In the genomic region with DNA sequence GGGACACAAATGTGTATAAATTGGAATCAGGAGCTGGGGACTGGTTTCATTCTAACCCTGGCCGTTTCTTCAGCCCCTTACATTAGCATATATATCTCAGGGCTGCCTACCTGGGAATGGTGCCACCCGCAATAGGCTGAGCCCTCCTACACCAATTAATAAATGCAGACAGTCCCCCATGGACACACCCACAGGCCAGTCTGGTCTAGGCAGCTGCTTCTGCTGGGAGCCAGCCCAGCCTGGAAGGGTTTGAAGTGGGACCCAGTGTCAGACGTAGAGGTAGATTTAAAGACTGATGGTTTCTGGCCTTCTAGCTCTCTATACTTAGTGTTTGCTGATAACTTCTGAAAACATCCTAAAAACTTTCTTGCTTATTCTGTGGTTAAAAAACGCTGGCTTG, we compare ENCODE assay signal across 32 mouse cellular contexts. TPM values are rescaled to one million over a fixed set of nuclear protein-coding genes. Genes with fewer than 3 reads are reported as not detected.
A peak's percentile ranks its signal among the peaks of the same experiment; 100 is the strongest.
DNase-seq lines count a peak whose midpoint lies in the region; ATAC-seq and TF ChIP-seq lines count a peak whose summit lies in the region.
"Had no signal": no experiment of that assay in that cellular context is flagged by ENCODE, and none has a peak within 500 bp of the region (broad histone marks: within the 10 kb centered on the region; RNA-seq: fewer than 3 reads in every experiment).

No protein-coding gene starts in this region.

- H3K9me3 ChIP-seq in forebrain, embryonic 14.5 days (replicated peaks; ENCODE audit: control insufficient read depth, low read length): no peaks in the 10 kb centered on the region
- H3K9me3 ChIP-seq in forebrain, embryonic 10.5 days: no peaks in the 10 kb centered on the region
- no peaks in the 10 kb centered on the region for H3K9me3 ChIP-seq in hindbrain, postnatal 0 days (ENCODE audit: low read length)
- no peaks in the 10 kb centered on the region for H3K9me3 ChIP-seq in hindbrain, embryonic 16.5 days (ENCODE audit: control insufficient read depth, low read length)
- H3K9me3 ChIP-seq: embryonic facial prominence, embryonic 12.5 days; stomach, embryonic 15.5 days had no signal

- H3K4me1 ChIP-seq in forebrain, embryonic 14.5 days (ENCODE audit: control insufficient read depth, insufficient read depth, low read length): no peaks in the 10 kb centered on the region
- H3K4me1 ChIP-seq in forebrain, embryonic 10.5 days: peaks cover 10% of the 10 kb centered on the region
- H3K4me1 ChIP-seq in hindbrain, postnatal 0 days (ENCODE audit: insufficient read depth, low read length): no peaks in the 10 kb centered on the region
- H3K4me1 ChIP-seq in hindbrain, embryonic 16.5 days (ENCODE audit: control insufficient read depth, insufficient read depth, low read depth, low read length): no peaks in the 10 kb centered on the region
- H3K4me1 ChIP-seq: stomach, embryonic 15.5 days had no signal

- DNase-seq in forebrain, embryonic 14.5 days (ENCODE audit: low spot score): peak; percentile 30
- DNase-seq in forebrain, embryonic 10.5 days (ENCODE audit: extremely low spot score, low spot score): no peak
- peak; percentile 47 for DNase-seq in hindbrain, postnatal 0 days (ENCODE audit: low spot score)
- DNase-seq in brain, embryonic 14.5 days (ENCODE audit: low read depth): peak; percentile 54
- DNase-seq in retina, embryonic 14.5 days (ENCODE audit: low spot score): peak; percentile 33
- DNase-seq: adrenal gland, postnatal 25 days; B cell, adult 2 months; cerebellum, adult 2 months; embryo, embryonic 11 days; heart, postnatal 14 days; kidney, adult 8-10 months; kidney, postnatal 4 days; layer of hippocampus, postnatal 36 days; liver; lung, adult 2 months; lung, postnatal 10 days; right cerebral cortex, postnatal 25 days had no signal

- no peak overlapping the region for H3K4me2 ChIP-seq in forebrain, embryonic 14.5 days (ENCODE audit: low read length)
- H3K4me2 ChIP-seq in hindbrain, postnatal 0 days (ENCODE audit: low read depth, low read length): no peak overlapping the region
- H3K4me2 ChIP-seq in hindbrain, embryonic 16.5 days (ENCODE audit: low read length): no peak overlapping the region
- H3K4me2 ChIP-seq: embryonic facial prominence, embryonic 12.5 days; stomach, embryonic 15.5 days had no signal

- no peak for TF ChIP-seq POLR2A in brain, embryonic 14.5 days (IDR thresholded peaks at IDR 0.05; ENCODE audit: borderline replicate concordance, extremely low read depth, insufficient read depth, insufficient read length, poor library complexity, severe bottlenecking)

- 28% methylated on average over 4 of the region's 4 CpGs for WGBS in forebrain, embryonic 14.5 days
- WGBS in forebrain, embryonic 10.5 days: 60% methylated on average over 4 of the region's 4 CpGs
- 25% methylated on average over 4 of the region's 4 CpGs for WGBS in hindbrain, postnatal 0 days
- 36% methylated on average over 4 of the region's 4 CpGs for WGBS in hindbrain, embryonic 16.5 days

- ATAC-seq in forebrain, embryonic 14.5 days: no peak
- ATAC-seq in hindbrain, postnatal 0 days: peak; percentile 50; the same call in 1 of the 2 replicates
- ATAC-seq in hindbrain, embryonic 16.5 days: no peak
- ATAC-seq: intestine, embryonic 16.5 days had no signal

- H3K36me3 ChIP-seq in forebrain, embryonic 14.5 days (ENCODE audit: control insufficient read depth, insufficient read depth, low read length): peaks cover 56% of the 10 kb centered on the region
- peaks cover 71% of the 10 kb centered on the region for H3K36me3 ChIP-seq in forebrain, embryonic 10.5 days (replicated peaks)
- H3K36me3 ChIP-seq in hindbrain, postnatal 0 days (ENCODE audit: insufficient read depth, low read length): peaks cover 57% of the 10 kb centered on the region
- peaks cover 27% of the 10 kb centered on the region for H3K36me3 ChIP-seq in hindbrain, embryonic 16.5 days (ENCODE audit: control insufficient read depth, insufficient read depth, low read length)

- H3K4me3 ChIP-seq in forebrain, embryonic 14.5 days (ENCODE audit: low read depth, low read length): no peak overlapping the region
- H3K4me3 ChIP-seq in forebrain, embryonic 10.5 days: no peak overlapping the region
- H3K4me3 ChIP-seq in hindbrain, postnatal 0 days (ENCODE audit: low read length): no peak overlapping the region
- no peak overlapping the region for H3K4me3 ChIP-seq in hindbrain, embryonic 16.5 days (ENCODE audit: low read length)
- H3K4me3 ChIP-seq: embryonic facial prominence, embryonic 12.5 days; stomach, embryonic 15.5 days had no signal

- H3K27ac ChIP-seq in forebrain, embryonic 14.5 days (ENCODE audit: low read depth, low read length): no peak overlapping the region
- H3K27ac ChIP-seq in forebrain, embryonic 10.5 days: no peak overlapping the region
- peak overlapping the region; percentile 27; the same call in 1 of the 2 replicates for H3K27ac ChIP-seq in hindbrain, postnatal 0 days
- no peak overlapping the region for H3K27ac ChIP-seq in hindbrain, embryonic 16.5 days (ENCODE audit: low read depth, low read length)
- H3K27ac ChIP-seq: embryonic facial prominence, embryonic 12.5 days; kidney, postnatal 0 days; liver, embryonic 14.5 days; macrophage; stomach, embryonic 15.5 days had no signal

- no peak overlapping the region for H3K9ac ChIP-seq in forebrain, embryonic 14.5 days (ENCODE audit: low read length)
- H3K9ac ChIP-seq in hindbrain, postnatal 0 days (replicated peaks; ENCODE audit: low read length): no peak overlapping the region
- H3K9ac ChIP-seq in hindbrain, embryonic 16.5 days (ENCODE audit: low read depth, low read length): no peak overlapping the region
- H3K9ac ChIP-seq: embryonic facial prominence, embryonic 12.5 days; liver, embryonic 14.5 days; stomach, embryonic 15.5 days had no signal

- no peak for TF ChIP-seq CTCF in hindbrain, postnatal 0 days (IDR thresholded peaks at IDR 0.05; ENCODE audit: low read depth)
- no peak for TF ChIP-seq CTCF in brain, embryonic 14.5 days (IDR thresholded peaks at IDR 0.05; ENCODE audit: borderline replicate concordance, extremely low read depth, insufficient read depth, insufficient read length)

- no peaks in the 10 kb centered on the region for H3K27me3 ChIP-seq in forebrain, embryonic 14.5 days (replicated peaks; ENCODE audit: control insufficient read depth, insufficient read depth, low read length)
- no peaks in the 10 kb centered on the region for H3K27me3 ChIP-seq in forebrain, embryonic 10.5 days (ENCODE audit: poor library complexity, severe bottlenecking)
- no peaks in the 10 kb centered on the region for H3K27me3 ChIP-seq in hindbrain, postnatal 0 days (ENCODE audit: insufficient read depth, low read length)
- no peaks in the 10 kb centered on the region for H3K27me3 ChIP-seq in hindbrain, embryonic 16.5 days (replicated peaks; ENCODE audit: control insufficient read depth, insufficient read depth, low read length)
- H3K27me3 ChIP-seq: embryonic facial prominence, embryonic 12.5 days; stomach, embryonic 15.5 days had no signal

RNA-seq across cellular contexts. Expression of a gene that starts 8.0 kb away (rescaled TPM):
- 95.3 and 110 TPM in 2 replicates for polyA plus RNA-seq in forebrain, embryonic 14.5 days (2014; fragmentation: Nextera tagmentation; extraction: Ambion mirVana)
- 120 and 125 TPM in 2 replicates for polyA plus RNA-seq in forebrain, embryonic 10.5 days (2016; fragmentation: Nextera tagmentation; extraction: Ambion mirVana)
- total RNA-seq in hindbrain, postnatal 0 days (2014; rRNA removed): 1.5 and 10.4 TPM in 2 replicates
- 56.0 and 73.6 TPM in 2 replicates for polyA plus RNA-seq in hindbrain, postnatal 0 days (2015; fragmentation: Nextera tagmentation; extraction: Ambion mirVana)
- polyA plus RNA-seq in hindbrain, embryonic 16.5 days (2015; fragmentation: Nextera tagmentation; extraction: Ambion mirVana): 55.4 and 57.7 TPM in 2 replicates
- polyA plus RNA-seq in brain, embryonic 14.5 days (2012; rRNA removed): 32.6 and 45.5 TPM in 2 replicates

RNA-seq across cellular contexts. Expression of a gene that starts 12.1 kb away (rescaled TPM):
- 0.13 TPM in 1 of 2 replicates, not detected in the other for polyA plus RNA-seq in forebrain, embryonic 14.5 days (2014; fragmentation: Nextera tagmentation; extraction: Ambion mirVana)
- not detected in 2 replicates for polyA plus RNA-seq in forebrain, embryonic 10.5 days (2016; fragmentation: Nextera tagmentation; extraction: Ambion mirVana)
- not detected in 2 replicates for total RNA-seq in hindbrain, postnatal 0 days (2014; rRNA removed)
- polyA plus RNA-seq in hindbrain, postnatal 0 days (2015; fragmentation: Nextera tagmentation; extraction: Ambion mirVana): not detected in 2 replicates
- polyA plus RNA-seq in hindbrain, embryonic 16.5 days (2015; fragmentation: Nextera tagmentation; extraction: Ambion mirVana): not detected in 2 replicates
- 0.08 and 0.25 TPM in 2 replicates for polyA plus RNA-seq in brain, embryonic 14.5 days (2012; rRNA removed)
- total RNA-seq: adrenal gland, adult 18-20 months; adrenal gland, postnatal 25 days; gastrocnemius, adult 8-10 months; layer of hippocampus, postnatal 36 days; megakaryocyte-erythroid progenitor cell, adult 5-6 weeks; monocyte, adult 5-6 weeks had no signal
- polyA plus RNA-seq: cerebellum, adult 2 months; embryonic facial prominence, embryonic 12.5 days; heart, embryonic 14.5 days; intestine, embryonic 16.5 days; limb, embryonic 11.5 days; lung, adult 2 months; macrophage; neural tube, embryonic 14.5 days; stomach, embryonic 15.5 days had no signal

RNA-seq across cellular contexts. Expression of a gene that starts 16.9 kb away (rescaled TPM):
- polyA plus RNA-seq in forebrain, embryonic 14.5 days (2014; fragmentation: Nextera tagmentation; extraction: Ambion mirVana): 17.6 and 19.4 TPM in 2 replicates
- 0.16 and 0.18 TPM in 2 replicates for polyA plus RNA-seq in forebrain, embryonic 10.5 days (2016; fragmentation: Nextera tagmentation; extraction: Ambion mirVana)
- 4.7 and 8.2 TPM in 2 replicates for total RNA-seq in hindbrain, postnatal 0 days (2014; rRNA removed)
- 19.1 and 19.3 TPM in 2 replicates for polyA plus RNA-seq in hindbrain, postnatal 0 days (2015; fragmentation: Nextera tagmentation; extraction: Ambion mirVana)
- 35.1 and 37.2 TPM in 2 replicates for polyA plus RNA-seq in hindbrain, embryonic 16.5 days (2015; fragmentation: Nextera tagmentation; extraction: Ambion mirVana)
- polyA plus RNA-seq in brain, embryonic 14.5 days (2012; rRNA removed): 12.4 and 25.3 TPM in 2 replicates
- total RNA-seq: adrenal gland, adult 18-20 months; adrenal gland, postnatal 25 days; gastrocnemius, adult 8-10 months; heart, postnatal 14 days; megakaryocyte-erythroid progenitor cell, adult 5-6 weeks; monocyte, adult 5-6 weeks had no signal
- polyA plus RNA-seq: gonadal fat pad, adult 2 months; liver, embryonic 14.5 days; macrophage had no signal

RNA-seq across cellular contexts. Expression of a gene that starts 50.1 kb away (rescaled TPM):
- 0.10 TPM in 1 of 2 replicates, not detected in the other for polyA plus RNA-seq in forebrain, embryonic 14.5 days (2014; fragmentation: Nextera tagmentation; extraction: Ambion mirVana)
- polyA plus RNA-seq in forebrain, embryonic 10.5 days (2016; fragmentation: Nextera tagmentation; extraction: Ambion mirVana): 0.12 and 0.41 TPM in 2 replicates
- total RNA-seq in hindbrain, postnatal 0 days (2014; rRNA removed): 0.05 TPM in 1 of 2 replicates, not detected in the other
- polyA plus RNA-seq in hindbrain, postnatal 0 days (2015; fragmentation: Nextera tagmentation; extraction: Ambion mirVana): 0.16 and 0.42 TPM in 2 replicates
- 0.19 and 0.28 TPM in 2 replicates for polyA plus RNA-seq in hindbrain, embryonic 16.5 days (2015; fragmentation: Nextera tagmentation; extraction: Ambion mirVana)
- polyA plus RNA-seq in brain, embryonic 14.5 days (2012; rRNA removed): 0.05 and 0.33 TPM in 2 replicates
- total RNA-seq: adrenal gland, adult 18-20 months; adrenal gland, postnatal 25 days; gastrocnemius, adult 8-10 months; layer of hippocampus, postnatal 36 days; megakaryocyte-erythroid progenitor cell, adult 5-6 weeks; monocyte, adult 5-6 weeks had no signal
- polyA plus RNA-seq: intestine, embryonic 16.5 days; liver, embryonic 14.5 days; lung, adult 2 months; macrophage had no signal

Comparison
In these comparisons a context has a peak if more than half of its experiments do, and no peak if none do; other contexts are left out.
1. RNA of a gene that starts 16.9 kb away (polyA plus RNA-seq): 35.1 to 37.2 TPM in hindbrain, embryonic 16.5 days, 12.4 to 25.3 TPM in brain, embryonic 14.5 days, 19.1 to 19.3 TPM in hindbrain, postnatal 0 days and 17.6 to 19.4 TPM in forebrain, embryonic 14.5 days; 0.16 to 0.18 TPM in forebrain, embryonic 10.5 days; every median in the first group is over 10 times any median in the second.